Mouse (Mus musculus): Measurements from ENCODE around the gene Stfa3.

- TF ChIP-seq CTCF (IDR thresholded peaks at IDR 0.05; ENCODE audit: low read depth) (no peak), EP300 (IDR thresholded peaks at IDR 0.05; ENCODE audit: low read depth) (no peak; the same call in 1 of the 2 replicates)
Observed at GRCm38 (mm10) chr16:36476866-36477265, 21.7 kb upstream of the Stfa3 start.
